Mouse (Mus musculus) adrenal gland, adult 2 months (tissue): ENCODE results near the gene Grik2. TPM values are rescaled to one million over a fixed set of nuclear protein-coding genes. Genes with fewer than 3 reads are reported as not detected.
"Not testable (repeated sequence)": the region's sequence is repeated elsewhere in the genome, so short reads cannot be mapped to it uniquely, and the experiment has no call there.

Experiments
- DNase-seq: peaks from one replicate; pipeline ENCODE4 v3.0.0; 2021
- polyA plus RNA-seq: library from polyadenylated mRNA; depleted of rRNA; stranded (reverse); fragments of >200 nt; gene quantifications from 2 replicates; pipeline ENCODE4 v1.2.3, GENCODE M21; 2012
- total RNA-seq, 2 experiments: library from RNA; stranded (reverse); gene quantifications; 2 replicates each; pipeline ENCODE4 v1.2.3; 2021

Gene Grik2
- total and polyA plus RNA-seq, 3 experiments, result 0.34 to 1.8 (median 1.6) TPM

GRCm38 (mm10) chr10:49322413-49322812 is 466.2 kb downstream of the Grik2 start:
- no peak for DNase-seq

GRCm38 (mm10) chr10:49319880-49320279 is 468.7 kb downstream of the Grik2 start:
- DNase-seq, result no peak

- no peak for DNase-seq
Measured at GRCm38 (mm10) chr10:49256247-49256939, 532.2 kb downstream of the Grik2 start.

- DNase-seq, result not testable (repeated sequence)
Measured at GRCm38 (mm10) chr10:49237356-49237755, 551.2 kb downstream of the Grik2 start.

- DNase-seq, result not testable (repeated sequence)
Measured at GRCm38 (mm10) chr10:49236844-49237243, 551.7 kb downstream of the Grik2 start.

- no peak for DNase-seq
Measured at GRCm38 (mm10) chr10:49220096-49220495, 568.5 kb downstream of the Grik2 start.

- DNase-seq, result no peak
Measured at GRCm38 (mm10) chr10:49219631-49220030, 568.9 kb downstream of the Grik2 start.

GRCm38 (mm10) chr10:49191773-49192371 is 596.7 kb downstream of the Grik2 start:
- no peak for DNase-seq

- DNase-seq, result no peak
Measured at GRCm38 (mm10) chr10:49191291-49191690, 597.3 kb downstream of the Grik2 start.

- no peak for DNase-seq
Measured at GRCm38 (mm10) chr10:49154134-49154533, 634.4 kb downstream of the Grik2 start.

- DNase-seq, result not testable (repeated sequence)
Measured at GRCm38 (mm10) chr10:49151496-49151895, 637.1 kb downstream of the Grik2 start.

GRCm38 (mm10) chr10:49149714-49150113 is 638.9 kb downstream of the Grik2 start:
- DNase-seq, result no peak

- no peak for DNase-seq
Measured at GRCm38 (mm10) chr10:49142658-49143057, 645.9 kb downstream of the Grik2 start.

- no peak for DNase-seq
Measured at GRCm38 (mm10) chr10:49136816-49137215, 651.8 kb downstream of the Grik2 start.

- DNase-seq, result no peak
Measured at GRCm38 (mm10) chr10:49131311-49131710, 657.3 kb downstream of the Grik2 start.

GRCm38 (mm10) chr10:49050339-49050738 is 738.2 kb downstream of the Grik2 start:
- peak; percentile 1 for DNase-seq

- no peak for DNase-seq
Measured at GRCm38 (mm10) chr10:49049391-49049790, 739.2 kb downstream of the Grik2 start.
